Mouse (Mus musculus) neural tube, embryonic 11.5 days (tissue): ENCODE results near the gene Malsu1. TPM values are rescaled to one million over a fixed set of nuclear protein-coding genes. Genes with fewer than 3 reads are reported as not detected.

Source experiments
- ATAC-seq: fragments of 200-750 bp; cut with Nextera tagmentation; 2 replicates; pipeline ENCODE4 v1.8.0; 2017; ENCODE audit warnings: moderate number of reproducible peaks, mild to moderate bottlenecking, moderate TSS enrichment, moderate library complexity; ENCODE audit not compliant: insufficient read depth, low FRiP score, low TSS enrichment
- DNase-seq: peaks from one replicate; pipeline ENCODE4 v3.0.0-alpha.2; 2015; ENCODE audit warnings: low spot score
- H3K27ac ChIP-seq: fragments of 300-500 bp; sonication (generic); 2 replicates; pipeline ENCODE4 v1.5.1; 2014; ENCODE audit warnings: low read depth, mild to moderate bottlenecking, low read length
- H3K27me3 ChIP-seq: fragments of 300-500 bp; sonication (generic); 2 replicates; pipeline ENCODE4 v1.6.1; 2014; ENCODE audit warnings: mild to moderate bottlenecking, low read length, mixed read lengths; ENCODE audit not compliant: control insufficient read depth, insufficient read depth
- H3K36me3 ChIP-seq: fragments of 300-500 bp; sonication (generic); 2 replicates; pipeline ENCODE4 v1.6.1; 2014; ENCODE audit warnings: mild to moderate bottlenecking, low read length, moderate library complexity, mixed read lengths; ENCODE audit not compliant: control insufficient read depth, insufficient read depth
- H3K4me1 ChIP-seq: fragments of 300-500 bp; sonication (generic); 2 replicates; pipeline ENCODE4 v1.6.1; 2014; ENCODE audit warnings: low read length, mixed read lengths; ENCODE audit not compliant: control insufficient read depth, insufficient read depth
- H3K4me2 ChIP-seq: fragments of 300-500 bp; sonication (generic); 2 replicates; pipeline ENCODE4 v1.6.1; 2014; ENCODE audit warnings: low read depth, mild to moderate bottlenecking, moderate library complexity
- H3K4me3 ChIP-seq: fragments of 300-500 bp; sonication (generic); 2 replicates; pipeline ENCODE4 v1.5.1; 2014; ENCODE audit warnings: low read depth, low read length
- H3K9ac ChIP-seq: fragments of 300-500 bp; sonication (generic); 2 replicates; pipeline ENCODE4 v1.6.1; 2014; ENCODE audit warnings: mild to moderate bottlenecking, low read length
- H3K9me3 ChIP-seq: fragments of 300-500 bp; sonication (generic); 2 replicates; pipeline ENCODE4 v1.6.1; 2016; ENCODE audit warnings: low read length; ENCODE audit not compliant: control insufficient read depth
- WGBS: fragments of 180-500 bp; shearing (Covaris S2); extraction: QIAGEN DNeasy Blood & Tissue Kit; methylation state at CpG from one replicate; pipeline ENCODE4 v1.1.7; 2014; 5-methylcytosine and 5-hydroxymethylcytosine counted together
- polyA plus RNA-seq: library from polyadenylated mRNA; unstranded; fragments of >200 nt; fragmentation: Nextera tagmentation; extraction: Ambion mirVana; gene quantifications from 2 replicates; pipeline ENCODE4 v1.2.1, GENCODE M21; 2014

The Malsu1 gene
- polyA plus RNA-seq, result 52.0 and 56.6 TPM in 2 replicates

GRCm38 (mm10) chr6:49073304-49074116, at the start of gene Malsu1:
Malsu1 (plus strand) TSS chr6:49073795.
- Histone ChIP-seq H3K4me1 (peaks cover 7% of the 10 kb centered on the region), H3K9ac (peak within 1 kb of the TSS; percentile 92), H3K4me3 (peak within 1 kb of the TSS; percentile 100), H3K27me3 (no peaks in the 10 kb centered on the region), H3K4me2 (peak within 1 kb of the TSS; percentile 91), H3K9me3 (no peaks in the 10 kb centered on the region), H3K36me3 (no peaks in the 10 kb centered on the region), H3K27ac (peak within 1 kb of the TSS; percentile 63; the same call in 1 of the 2 replicates)
- peak; percentile 98 for ATAC-seq
- WGBS, result under 1% methylated on average over 49 of the region's 49 CpGs
- peak; percentile 96 for DNase-seq

- Histone ChIP-seq H3K4me1 (no peaks in the 10 kb centered on the region), H3K9ac (no peak overlapping the region), H3K4me3 (no peak overlapping the region), H3K36me3 (no peaks in the 10 kb centered on the region), H3K27ac (no peak overlapping the region), H3K9me3 (no peaks in the 10 kb centered on the region), H3K27me3 (no peaks in the 10 kb centered on the region), H3K4me2 (no peak overlapping the region)
- WGBS, result 86% methylated on average over 7 of the region's 7 CpGs
- DNase-seq (no peak), ATAC-seq (no peak)
Measured at GRCm38 (mm10) chr6:49025290-49025689, 48.3 kb upstream of the Malsu1 start.

GRCm38 (mm10) chr6:49026496-49026895, 47.1 kb upstream of the Malsu1 start:
- Histone ChIP-seq H3K27me3 (no peaks in the 10 kb centered on the region), H3K36me3 (no peaks in the 10 kb centered on the region)
- 87% methylated on average over 5 of the region's 5 CpGs for WGBS

DNA sequence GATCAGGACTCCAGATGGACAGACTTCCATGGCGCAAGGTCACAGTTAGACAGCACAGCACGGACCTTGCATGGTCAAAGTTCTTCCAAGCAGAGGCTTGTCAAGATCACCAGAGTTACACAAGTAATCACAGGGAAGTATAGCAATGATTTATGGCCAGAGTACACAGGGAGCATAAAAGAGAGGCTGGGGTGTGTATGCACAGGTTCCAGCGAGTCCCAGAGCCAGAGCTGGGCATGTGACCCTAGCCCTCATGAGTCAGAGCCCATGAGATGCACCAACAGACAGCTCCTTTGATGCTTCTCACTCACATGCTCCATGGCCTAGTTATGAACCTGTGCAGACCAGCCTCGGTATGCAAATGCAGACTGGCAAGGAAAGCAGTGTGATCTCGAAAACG, 45.6 kb upstream of the Malsu1 start:
- no peak overlapping the region for H3K4me2 ChIP-seq
- ATAC-seq (no peak), DNase-seq (no peak)
- H3K9ac ChIP-seq, result no peak overlapping the region
- no peaks in the 10 kb centered on the region for H3K27me3 ChIP-seq
- no peak overlapping the region for H3K27ac ChIP-seq
- no peaks in the 10 kb centered on the region for H3K9me3 ChIP-seq
- no peaks in the 10 kb centered on the region for H3K36me3 ChIP-seq
- H3K4me3 ChIP-seq, result no peak overlapping the region
- 81% methylated on average over 6 of the region's 6 CpGs for WGBS
- no peaks in the 10 kb centered on the region for H3K4me1 ChIP-seq

More at GRCm38 (mm10) chr6:49026496-49026895, 47.1 kb upstream of the Malsu1 start:
- ATAC-seq (no peak), DNase-seq (no peak)
- Histone ChIP-seq H3K4me3 (no peak overlapping the region), H3K4me1 (no peaks in the 10 kb centered on the region), H3K4me2 (no peak overlapping the region), H3K9me3 (no peaks in the 10 kb centered on the region), H3K27ac (no peak overlapping the region), H3K9ac (no peak overlapping the region)

DNA sequence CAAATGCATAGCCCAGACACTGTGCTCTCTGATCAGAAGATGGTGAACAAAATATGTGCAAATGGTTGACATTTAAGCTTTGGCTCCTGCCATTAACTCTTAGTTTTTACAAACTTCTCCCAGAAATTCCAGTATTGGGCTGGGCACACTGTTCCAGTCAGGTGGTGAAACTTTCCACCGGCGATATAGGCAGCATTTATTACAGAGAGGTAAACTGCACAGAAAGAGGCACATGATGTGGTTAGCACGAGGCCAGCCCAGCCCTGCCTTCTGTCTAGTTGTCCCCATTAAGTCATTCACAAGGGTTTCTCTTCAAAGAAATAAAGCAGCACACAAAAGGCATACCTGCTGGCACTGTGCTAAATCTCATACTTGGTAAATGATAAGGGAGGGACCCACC, 44.9 kb upstream of the Malsu1 start:
- Histone ChIP-seq H3K36me3 (no peaks in the 10 kb centered on the region), H3K4me1 (no peaks in the 10 kb centered on the region), H3K27me3 (no peaks in the 10 kb centered on the region), H3K4me2 (no peak overlapping the region), H3K4me3 (no peak overlapping the region), H3K9me3 (no peaks in the 10 kb centered on the region), H3K9ac (no peak overlapping the region), H3K27ac (no peak overlapping the region)
- ATAC-seq (no peak), DNase-seq (no peak)
- 86% methylated on average over 3 of the region's 3 CpGs for WGBS

GRCm38 (mm10) chr6:49031230-49031629, 42.4 kb upstream of the Malsu1 start:
- DNase-seq (no peak), ATAC-seq (no peak)
- H3K9me3 ChIP-seq, result no peaks in the 10 kb centered on the region
- H3K4me1 ChIP-seq, result no peaks in the 10 kb centered on the region
- no peak overlapping the region for H3K27ac ChIP-seq
- H3K4me3 ChIP-seq, result no peak overlapping the region
- 81% methylated on average over 4 of the region's 4 CpGs for WGBS
- no peaks in the 10 kb centered on the region for H3K27me3 ChIP-seq
- H3K9ac ChIP-seq, result no peak overlapping the region
- H3K36me3 ChIP-seq, result no peaks in the 10 kb centered on the region
- H3K4me2 ChIP-seq, result no peak overlapping the region

DNA sequence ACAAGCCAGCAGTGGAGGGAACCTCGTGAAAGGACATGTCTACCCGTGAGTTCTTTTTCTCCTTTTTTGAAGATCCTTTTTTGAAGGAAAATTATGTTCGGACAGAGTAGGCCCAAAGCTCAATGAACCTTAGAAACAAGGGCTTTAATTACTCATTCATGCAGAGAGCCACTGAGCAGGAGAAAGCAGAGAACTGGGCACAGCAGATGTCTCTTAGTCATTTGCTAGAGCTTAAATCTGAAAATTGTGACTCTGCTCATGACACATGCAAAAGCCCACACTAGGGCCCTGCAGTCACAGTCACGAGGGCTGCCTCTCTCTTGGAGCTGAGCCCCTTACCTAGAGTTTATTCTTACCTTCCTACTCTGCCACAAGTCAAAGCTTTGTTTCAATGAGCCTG, 40.8 kb upstream of the Malsu1 start:
- Histone ChIP-seq H3K27ac (no peak overlapping the region), H3K9me3 (no peaks in the 10 kb centered on the region), H3K4me1 (no peaks in the 10 kb centered on the region), H3K36me3 (no peaks in the 10 kb centered on the region), H3K27me3 (no peaks in the 10 kb centered on the region), H3K4me2 (no peak overlapping the region), H3K4me3 (no peak overlapping the region), H3K9ac (no peak overlapping the region)
- ATAC-seq (no peak), DNase-seq (no peak)
- WGBS, result 76% methylated on average over 4 of the region's 4 CpGs

DNA sequence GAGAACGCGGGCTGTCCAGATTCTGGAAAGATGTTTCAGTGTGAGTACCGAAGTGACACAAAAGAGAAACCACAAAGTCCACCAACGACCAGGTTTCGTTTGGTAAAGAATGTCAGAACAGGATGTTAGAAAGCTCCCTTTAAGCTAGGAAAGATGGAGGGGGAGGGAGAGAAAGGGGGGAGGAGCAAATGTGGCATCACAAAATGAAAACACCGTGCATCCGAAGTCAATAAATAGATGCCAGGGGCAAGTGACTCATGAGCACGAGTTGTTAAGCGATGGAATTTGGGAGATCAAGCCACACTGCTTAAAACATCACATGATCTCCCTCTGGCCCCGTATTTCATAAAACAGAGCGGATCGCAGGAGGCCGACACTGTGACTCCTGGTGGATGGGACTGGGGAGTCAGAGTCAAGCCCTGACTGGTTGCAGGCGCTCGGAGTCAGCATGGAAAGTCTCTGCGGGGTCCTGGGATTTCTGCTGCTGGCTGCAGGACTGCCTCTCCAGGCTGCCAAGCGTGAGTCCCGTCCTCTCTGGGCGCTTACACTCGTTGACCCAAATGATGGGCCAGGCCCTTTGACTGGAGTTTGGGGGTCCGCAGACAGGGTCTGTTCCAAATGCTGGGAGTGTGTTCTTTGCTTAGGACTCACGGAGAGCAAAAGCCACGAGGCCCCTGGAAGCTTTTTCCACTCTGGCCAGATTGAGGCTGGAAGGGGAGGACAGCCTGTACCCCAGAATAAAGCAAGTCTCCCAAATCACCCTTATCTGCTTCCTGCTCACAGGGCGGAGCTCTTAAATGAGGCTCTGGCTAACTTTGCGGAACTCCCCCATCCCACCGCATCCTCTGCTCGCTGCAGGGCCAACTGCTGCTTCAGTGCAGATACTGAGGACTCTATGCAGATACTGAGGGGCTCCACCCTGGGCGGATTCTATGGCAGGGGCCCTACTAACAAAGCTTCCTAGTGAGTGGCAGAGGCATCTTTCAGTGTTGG, 37.0 kb upstream of the Malsu1 start, which contains the start of gene Gpnmb:
Gene Gpnmb (plus strand): TSS at position 272 of the 993 bp plus-strand sequence.
- no peak within 1 kb of the TSS for H3K9ac ChIP-seq
- H3K27me3 ChIP-seq, result no peaks in the 10 kb centered on the region
- H3K9me3 ChIP-seq, result no peaks in the 10 kb centered on the region
- H3K4me1 ChIP-seq, result no peaks in the 10 kb centered on the region
- H3K27ac ChIP-seq, result no peak within 1 kb of the TSS
- H3K4me3 ChIP-seq, result no peak within 1 kb of the TSS
- DNase-seq (no peak), ATAC-seq (no peak)
- WGBS, result 49% methylated on average over 28 of the region's 28 CpGs
- no peaks in the 10 kb centered on the region for H3K36me3 ChIP-seq
- H3K4me2 ChIP-seq, result peak within 1 kb of the TSS; percentile 5; the same call in 1 of the 2 replicates
